Mouse (Mus musculus) retina, adult 2 months (tissue): Measurements from ENCODE around the gene Tmed3.

Experiments used
- DNase-seq: peaks from one replicate; pipeline ENCODE4 v3.0.0-alpha.2; 2012; ENCODE audit warnings: low read depth, low spot score

Tmed3 gene

GRCm38 (mm10) chr9:89704265-89705196 lies at the start of gene Tmed3:
Gene Tmed3 (minus strand): TSS chr9:89705068.
- DNase-seq: peak; percentile 78

DNA sequence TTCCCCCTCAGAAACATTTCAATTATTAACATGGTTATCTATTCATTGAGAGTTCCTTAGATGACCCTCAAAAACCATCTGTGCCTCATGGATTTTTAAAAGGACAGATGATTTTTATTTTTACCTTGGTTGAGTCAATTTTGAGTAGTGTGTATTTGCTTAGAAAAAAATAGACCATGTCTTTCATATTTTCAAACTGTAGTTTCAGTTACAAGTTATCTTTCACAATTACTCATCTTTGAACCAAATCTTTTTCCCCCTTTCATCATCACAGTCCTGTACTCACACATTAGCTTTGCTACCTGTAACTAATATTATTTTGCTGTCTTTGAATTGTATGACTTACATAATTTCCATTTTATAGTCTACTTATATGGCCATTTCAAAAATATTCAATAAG lies 35.2 kb upstream of the Tmed3 start:
- DNase-seq: no peak

DNA sequence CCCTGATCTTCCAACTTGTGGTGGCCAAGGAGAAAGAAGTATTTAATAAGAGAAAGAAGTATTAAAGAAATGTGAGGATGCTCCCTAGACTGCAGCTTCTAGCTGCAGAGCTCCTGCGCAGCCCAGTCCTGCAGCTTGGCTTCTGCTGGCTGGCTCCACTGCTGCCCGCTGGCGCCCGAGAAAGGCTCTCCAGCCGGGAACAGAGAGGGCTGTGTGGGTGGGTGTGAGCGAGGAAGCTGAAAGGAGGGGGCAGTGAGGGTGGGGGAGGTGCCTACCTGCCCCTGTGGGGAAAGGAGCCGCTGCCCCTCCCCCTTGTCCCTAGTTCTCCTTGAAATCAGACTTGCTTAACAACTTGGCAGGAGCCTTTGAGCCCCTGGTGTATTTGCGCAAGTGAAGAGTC lies 33.4 kb upstream of the Tmed3 start, which contains the start of gene Ankrd34c:
Ankrd34c (minus strand) TSS at position 181 of the 400 bp plus-strand sequence.
- DNase-seq: no peak

DNA sequence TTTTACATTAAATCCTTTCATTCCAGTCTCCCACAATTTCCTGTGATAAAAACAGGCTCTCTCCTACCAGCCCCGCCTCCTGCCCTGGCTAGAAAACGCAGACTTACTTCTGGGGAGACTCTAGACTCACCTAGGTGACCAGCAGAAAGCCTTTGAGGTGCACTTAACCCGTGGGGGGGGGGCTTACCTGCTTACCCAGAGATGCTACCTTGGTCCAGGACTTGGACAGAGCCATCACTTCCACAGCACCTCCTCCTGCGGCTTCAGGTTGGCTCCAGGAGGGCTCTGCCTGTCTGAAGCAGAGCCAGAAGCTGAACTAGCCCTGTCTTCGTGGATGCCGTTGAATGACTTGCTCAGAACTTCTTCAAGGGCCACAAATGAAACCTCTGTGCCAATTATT lies 33.0 kb upstream of the Tmed3 start:
- no peak for DNase-seq

- no peak for DNase-seq
Measured at GRCm38 (mm10) chr9:89736932-89737705, 32.3 kb upstream of the Tmed3 start.

DNA sequence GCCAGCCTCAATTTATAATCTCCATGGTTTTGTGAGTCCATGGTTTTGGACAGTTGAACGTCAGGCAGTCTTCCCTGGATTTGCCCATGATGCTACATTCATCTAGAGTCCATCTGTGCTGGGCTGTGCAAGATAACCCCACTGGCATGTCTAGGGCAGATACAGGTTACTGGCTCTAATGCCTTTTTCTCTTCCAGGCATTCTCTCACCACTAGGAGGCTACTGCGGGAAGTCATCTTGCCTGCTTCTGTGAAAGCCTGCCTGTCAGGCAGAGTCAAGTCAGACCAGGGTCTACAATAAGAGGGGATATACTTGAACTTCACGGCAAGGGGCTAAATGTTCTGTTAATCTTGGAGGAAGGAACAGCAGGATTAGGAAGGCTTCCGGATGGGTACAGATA lies 2.0 kb upstream of the Tmed3 start:
- DNase-seq: no peak

DNA sequence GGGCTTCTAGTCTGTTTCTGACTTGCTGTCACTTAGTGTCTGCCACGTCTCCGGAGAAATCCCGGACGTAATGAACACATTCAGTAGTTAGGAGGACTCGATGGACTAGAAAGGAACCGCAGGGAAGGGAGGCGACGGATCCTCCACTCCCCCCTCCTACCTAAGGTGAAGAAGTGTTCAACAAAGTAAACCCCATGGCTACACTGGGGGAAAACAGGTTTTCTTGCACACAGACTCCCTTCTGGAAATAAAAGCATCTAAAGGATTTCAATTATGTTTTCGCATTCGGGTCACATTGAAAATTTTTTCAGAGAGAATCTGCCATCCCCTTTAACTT lies 297 bp upstream of the Tmed3 start:
- DNase-seq: no peak

GRCm38 (mm10) chr9:89700910-89701457 lies 3.9 kb downstream of the Tmed3 start:
- DNase-seq: no peak

DNA sequence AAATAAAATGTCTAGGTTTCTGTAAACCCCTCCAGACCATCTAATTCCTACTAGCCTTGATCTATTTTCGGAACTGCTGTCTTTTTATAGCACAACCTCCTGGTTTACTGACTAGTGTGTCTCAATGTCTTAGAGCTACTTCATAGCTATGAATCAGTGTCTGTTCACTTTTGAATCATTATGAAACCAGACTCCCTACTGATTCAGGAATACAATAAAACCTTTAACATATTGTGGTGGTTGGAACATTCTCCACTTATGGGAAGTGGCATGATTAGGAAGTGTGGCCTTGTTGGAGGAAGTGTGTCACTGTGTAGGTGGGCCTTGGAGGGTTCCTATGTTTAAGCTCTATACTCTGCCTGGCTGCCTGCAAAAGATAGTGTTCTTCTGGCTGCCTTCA lies 9.7 kb downstream of the Tmed3 start:
- DNase-seq: no peak

DNA sequence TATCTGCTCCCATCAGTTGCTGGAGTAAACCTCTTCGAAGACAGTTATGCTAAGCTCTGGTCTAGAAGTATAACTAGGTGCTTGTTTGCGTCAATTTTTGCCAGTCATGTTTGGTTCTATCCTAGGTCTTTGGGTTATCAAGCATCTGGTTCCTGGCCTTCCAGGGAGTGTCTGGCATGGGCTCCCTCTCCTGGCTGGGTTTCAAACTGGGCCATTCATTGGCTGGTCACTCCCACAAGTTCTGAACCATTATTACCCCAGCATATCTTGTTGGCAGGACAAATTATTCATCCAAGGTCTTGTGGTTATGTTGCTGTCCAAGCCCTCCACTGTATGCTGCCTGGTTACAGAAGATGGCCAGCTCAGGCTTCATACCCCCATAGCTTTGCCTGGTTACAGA lies 11.2 kb downstream of the Tmed3 start:
- no peak for DNase-seq

DNA sequence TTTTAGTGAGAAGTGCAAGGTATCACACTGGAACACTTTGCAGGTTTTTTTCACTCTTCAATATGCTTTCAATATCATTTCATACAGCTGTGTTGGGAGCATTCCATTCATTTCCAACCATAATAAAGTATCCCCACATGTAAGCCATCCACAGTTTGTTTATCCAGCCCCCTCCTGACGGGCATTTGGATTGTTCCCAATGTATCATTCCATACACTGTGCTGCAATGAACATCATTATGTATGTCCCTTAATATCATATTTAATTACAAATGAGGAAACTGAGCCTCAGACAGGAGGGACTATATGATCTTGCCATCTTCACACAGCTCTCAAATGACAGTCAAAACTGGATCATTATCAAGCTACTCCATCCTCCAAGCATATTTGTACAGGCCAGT lies 15.7 kb downstream of the Tmed3 start:
- no peak for DNase-seq

DNA sequence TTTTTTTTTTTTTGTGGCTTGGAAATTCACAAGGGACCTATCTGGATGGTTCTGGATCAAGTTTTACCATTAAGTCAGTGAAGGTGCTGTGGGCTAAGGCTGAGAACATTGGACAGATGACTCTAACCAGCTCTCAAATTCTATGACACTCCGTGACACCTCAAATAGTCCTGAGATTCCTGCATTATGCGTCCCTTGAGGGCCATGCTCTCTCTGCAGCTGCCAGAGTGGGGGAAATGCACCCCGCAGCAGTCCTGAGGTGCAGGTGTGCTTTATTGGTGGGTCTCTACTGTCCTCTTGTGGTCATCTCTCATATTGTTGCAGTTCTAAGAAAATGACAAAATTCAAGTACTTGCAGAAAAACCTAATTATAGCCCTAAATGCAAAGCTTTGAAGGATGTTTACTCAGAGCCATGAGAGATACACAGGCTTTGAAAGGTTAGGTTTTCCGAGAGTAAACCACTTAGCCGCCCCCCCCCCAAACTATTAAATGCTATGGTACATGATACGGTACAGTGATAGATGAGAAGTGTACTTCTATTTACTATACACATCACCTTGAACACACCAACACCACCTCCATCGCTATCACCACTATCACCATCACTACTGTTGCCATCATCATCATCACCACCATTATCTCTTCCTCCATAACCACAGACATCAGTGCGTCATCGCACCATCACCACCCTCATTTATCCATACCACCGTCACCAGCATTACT lies 17.2 kb downstream of the Tmed3 start:
- DNase-seq: no peak

DNA sequence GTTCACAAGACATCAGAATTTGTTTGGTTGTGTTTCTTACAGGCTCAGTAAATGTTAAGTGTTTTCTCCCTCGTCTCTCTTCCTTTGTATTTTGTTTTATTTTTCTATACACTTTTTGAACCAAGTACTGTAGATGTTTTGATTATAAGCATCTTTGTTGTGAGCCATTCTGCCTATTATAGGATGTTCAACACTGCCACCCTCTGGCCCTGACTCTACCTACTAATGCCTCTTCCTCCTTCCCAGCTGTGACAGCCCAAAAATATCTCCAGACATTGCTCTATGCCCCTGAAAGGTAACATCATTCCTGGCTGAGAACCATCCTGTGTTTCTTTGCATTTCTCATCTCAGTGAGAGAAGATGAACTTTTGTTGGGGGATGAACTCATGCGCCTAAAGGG lies 18.6 kb downstream of the Tmed3 start:
- no peak for DNase-seq

DNA sequence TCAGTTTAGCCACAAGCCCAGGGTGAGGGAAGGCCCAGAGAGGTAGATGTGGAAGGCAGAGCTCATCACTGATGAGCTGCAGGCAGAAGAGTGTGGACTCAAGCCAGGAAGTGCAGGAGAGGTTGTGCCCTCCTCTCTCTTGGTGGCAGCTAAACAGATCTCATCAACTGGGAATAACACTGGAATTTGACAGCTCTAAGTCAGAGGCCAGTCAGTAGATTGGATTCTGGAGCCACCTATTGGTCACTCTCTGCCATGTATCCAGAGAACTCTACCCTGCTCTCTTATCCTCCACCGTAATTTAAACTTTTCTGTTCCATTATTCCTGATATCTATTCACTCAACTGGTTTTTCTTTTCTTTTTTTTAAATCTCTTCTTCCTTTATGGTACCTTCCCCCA lies 25.9 kb downstream of the Tmed3 start:
- DNase-seq: peak; percentile 8

DNA sequence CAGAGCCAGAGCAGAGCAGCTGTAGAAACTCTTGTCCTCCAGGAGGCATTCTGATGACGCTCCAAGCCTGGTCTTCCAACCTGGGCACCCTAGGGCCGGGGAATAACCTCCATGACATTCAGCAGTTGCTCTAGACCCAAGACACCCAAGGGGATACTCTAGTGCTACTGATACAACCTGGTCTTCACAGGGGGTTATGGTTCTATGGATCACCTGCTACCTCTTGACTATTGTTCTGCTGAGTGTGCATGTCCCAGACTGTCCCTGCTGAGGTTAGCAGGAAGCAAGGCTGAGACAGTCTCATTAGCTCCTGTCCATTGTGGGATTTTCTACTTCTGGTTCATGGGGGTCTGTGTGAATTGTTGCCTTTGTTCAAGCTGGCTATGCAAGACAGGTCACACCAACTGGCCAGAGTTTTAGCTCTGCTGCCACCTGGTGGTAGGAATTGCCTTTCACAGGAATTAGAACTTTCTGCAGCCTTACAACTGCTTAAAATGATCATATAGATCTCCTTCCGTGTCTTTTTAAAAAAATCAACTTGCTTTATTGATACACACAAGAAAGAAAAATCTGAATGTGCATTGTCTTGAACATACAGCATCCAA lies 30.8 kb downstream of the Tmed3 start:
- peak; percentile 40 for DNase-seq

DNA sequence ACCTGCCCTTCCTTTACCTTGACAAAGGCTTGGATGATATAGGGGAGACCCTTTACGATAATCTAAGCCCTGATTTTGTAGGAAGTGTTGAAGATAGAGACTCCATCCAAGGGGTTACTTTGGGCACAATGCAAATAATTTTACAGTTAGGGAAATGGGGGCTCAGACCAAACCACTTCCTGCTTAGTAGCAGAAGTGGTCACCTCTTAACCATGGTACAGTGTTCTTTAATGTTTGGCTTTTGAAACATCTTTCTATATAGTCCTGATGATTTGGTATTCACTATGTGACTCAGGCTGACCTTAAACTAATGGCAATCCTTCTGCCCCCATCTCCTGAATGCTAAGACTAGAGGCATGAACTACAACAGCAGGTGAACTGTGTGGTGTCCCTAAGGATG lies 31.5 kb downstream of the Tmed3 start:
- DNase-seq: no peak

DNA sequence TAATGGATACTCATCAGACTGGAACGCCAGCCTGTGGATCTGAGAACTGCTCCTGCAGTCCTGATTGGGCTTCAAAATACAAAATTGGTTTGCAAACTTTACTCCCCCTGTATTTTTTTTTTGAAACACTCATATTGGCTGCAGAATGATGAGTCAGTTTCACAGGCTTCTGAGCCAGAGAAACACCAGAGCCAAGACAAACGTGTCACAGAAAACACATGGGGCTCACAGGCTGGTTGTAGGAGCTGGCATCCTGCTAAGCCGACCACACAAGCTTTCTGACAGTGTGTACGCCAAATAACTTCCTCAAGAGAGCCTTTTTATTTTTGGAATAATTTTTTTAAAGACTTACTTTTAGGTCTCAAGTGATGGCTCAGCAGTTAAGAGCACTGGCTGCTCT lies 35.0 kb downstream of the Tmed3 start:
- no peak for DNase-seq

- DNase-seq: no peak
Measured at GRCm38 (mm10) chr9:89667306-89667942, 37.4 kb downstream of the Tmed3 start.

- DNase-seq: no peak
Measured at GRCm38 (mm10) chr9:89650913-89651312, 54.0 kb downstream of the Tmed3 start.
